22 mouse cellular contexts compared by ENCODE assay signal in the genomic region with DNA sequence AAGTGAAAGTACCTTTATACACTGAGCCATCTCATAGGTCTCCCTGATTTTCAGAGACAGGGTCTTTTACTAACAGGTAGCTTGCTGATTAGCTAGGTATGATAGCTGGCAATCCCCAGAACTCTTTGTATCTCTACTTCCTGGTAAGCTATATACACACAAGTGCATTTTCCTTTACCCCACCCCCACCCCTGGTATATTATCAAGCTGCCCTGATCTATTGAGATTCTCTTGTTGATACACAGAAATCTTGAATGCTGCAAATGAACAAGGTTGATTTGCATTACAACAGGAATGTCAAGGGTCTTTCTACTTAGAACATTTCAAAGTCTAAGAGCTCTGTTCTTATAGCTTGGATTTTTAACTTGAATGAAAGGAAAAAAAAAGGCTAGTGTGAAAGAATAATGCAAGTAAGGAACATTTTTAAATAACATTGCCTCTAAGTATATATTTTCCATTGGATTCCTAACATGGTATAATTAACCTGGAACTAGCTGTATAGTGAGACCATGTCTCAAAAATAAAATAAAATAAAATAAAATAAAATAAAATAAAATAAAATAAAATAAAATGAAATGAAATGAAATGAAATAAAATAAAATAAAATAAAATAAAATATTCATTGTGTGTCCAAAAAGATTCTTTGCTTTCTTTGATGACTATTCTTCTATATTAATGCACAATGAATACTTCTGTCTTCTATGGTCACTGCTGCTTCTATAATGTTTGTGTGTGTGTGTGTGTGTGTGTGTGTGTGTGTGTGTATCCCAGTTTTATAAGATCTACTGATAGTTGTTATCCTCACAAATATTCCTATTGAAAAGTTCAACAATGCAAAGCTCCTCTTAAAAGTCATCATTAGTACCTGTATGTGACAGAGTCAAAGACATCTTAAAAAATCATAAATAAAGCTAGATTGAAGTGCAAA.
A peak's percentile ranks its signal among the peaks of the same experiment; 100 is the strongest.
DNase-seq lines count a peak whose midpoint lies in the region; ATAC-seq and TF ChIP-seq lines count a peak whose summit lies in the region.
"Had no signal": no experiment of that assay in that cellular context is flagged by ENCODE, and none has a peak within 500 bp of the region (broad histone marks: within the 10 kb centered on the region; RNA-seq: fewer than 3 reads in every experiment).

No protein-coding gene starts in this region.

- H3K27ac ChIP-seq in forebrain, embryonic 11.5 days (ENCODE audit: low read depth, low read length), result no peak overlapping the region
- H3K27ac ChIP-seq in forebrain, postnatal 0 days (ENCODE audit: low read depth, low read length), result no peak overlapping the region
- no peak overlapping the region for H3K27ac ChIP-seq in midbrain, embryonic 11.5 days (ENCODE audit: low read depth, low read length)
- H3K27ac ChIP-seq in midbrain, embryonic 15.5 days, result no peak overlapping the region
- no peak overlapping the region for H3K27ac ChIP-seq in forebrain, embryonic 15.5 days (replicated peaks)
- H3K27ac ChIP-seq: embryonic facial prominence, embryonic 15.5 days; gastrocnemius, adult 2 months; hindbrain, embryonic 10.5 days had no signal

- peak; percentile 82 for ATAC-seq in forebrain, embryonic 11.5 days (replicated peaks; ENCODE audit: low FRiP score)
- ATAC-seq in forebrain, postnatal 0 days, result no peak
- ATAC-seq in midbrain, embryonic 11.5 days (ENCODE audit: low FRiP score), result peak; percentile 83
- no peak for ATAC-seq in midbrain, embryonic 15.5 days (replicated peaks)
- ATAC-seq in forebrain, embryonic 15.5 days (replicated peaks), result 0 out of 2 replicates have a peak, but pooled peaks have one; percentile 8
- ATAC-seq: intestine, embryonic 16.5 days had no signal

- H3K4me2 ChIP-seq in forebrain, embryonic 11.5 days (ENCODE audit: low read depth, low read length, severe bottlenecking), result no peak overlapping the region
- H3K4me2 ChIP-seq in forebrain, postnatal 0 days (ENCODE audit: low read depth), result no peak overlapping the region
- H3K4me2 ChIP-seq in midbrain, embryonic 11.5 days, result no peak overlapping the region
- H3K4me2 ChIP-seq in midbrain, embryonic 15.5 days, result no peak overlapping the region
- H3K4me2 ChIP-seq in forebrain, embryonic 15.5 days (replicated peaks), result no peak overlapping the region
- H3K4me2 ChIP-seq: embryonic facial prominence, embryonic 15.5 days; heart, embryonic 12.5 days had no signal

- no peak overlapping the region for H3K4me3 ChIP-seq in forebrain, embryonic 11.5 days (ENCODE audit: low read depth, low read length)
- H3K4me3 ChIP-seq in forebrain, postnatal 0 days (ENCODE audit: low read depth, low read length), result no peak overlapping the region
- no peak overlapping the region for H3K4me3 ChIP-seq in midbrain, embryonic 11.5 days (ENCODE audit: low read depth, low read length)
- H3K4me3 ChIP-seq in midbrain, embryonic 15.5 days, result no peak overlapping the region
- no peak overlapping the region for H3K4me3 ChIP-seq in forebrain, embryonic 15.5 days
- H3K4me3 ChIP-seq: embryonic facial prominence, embryonic 15.5 days; erythroblast, embryonic 14.5 days; gastrocnemius, adult 2 months; heart, embryonic 12.5 days; hindbrain, embryonic 10.5 days had no signal

- H3K9ac ChIP-seq in forebrain, embryonic 11.5 days (ENCODE audit: low read length), result no peak overlapping the region
- no peak overlapping the region for H3K9ac ChIP-seq in forebrain, postnatal 0 days
- no peak overlapping the region for H3K9ac ChIP-seq in midbrain, embryonic 11.5 days (ENCODE audit: low read length)
- H3K9ac ChIP-seq in midbrain, embryonic 15.5 days, result no peak overlapping the region
- no peak overlapping the region for H3K9ac ChIP-seq in forebrain, embryonic 15.5 days (replicated peaks)
- H3K9ac ChIP-seq: embryonic facial prominence, embryonic 15.5 days; heart, embryonic 12.5 days had no signal

- H3K36me3 ChIP-seq in forebrain, embryonic 11.5 days (ENCODE audit: control insufficient read depth, insufficient read depth, low read length), result no peaks in the 10 kb centered on the region
- no peaks in the 10 kb centered on the region for H3K36me3 ChIP-seq in forebrain, postnatal 0 days (ENCODE audit: insufficient read depth)
- no peaks in the 10 kb centered on the region for H3K36me3 ChIP-seq in midbrain, embryonic 11.5 days (ENCODE audit: control insufficient read depth, insufficient read depth, low read length)
- no peaks in the 10 kb centered on the region for H3K36me3 ChIP-seq in midbrain, embryonic 15.5 days (replicated peaks)
- H3K36me3 ChIP-seq in forebrain, embryonic 15.5 days, result no peaks in the 10 kb centered on the region
- H3K36me3 ChIP-seq: embryonic facial prominence, embryonic 15.5 days; heart, embryonic 12.5 days; hindbrain, embryonic 10.5 days had no signal

- TF ChIP-seq CTCF in forebrain, postnatal 0 days (IDR thresholded peaks at IDR 0.05; ENCODE audit: low read depth), result no peak

- DNase-seq in forebrain, embryonic 11.5 days (ENCODE audit: low spot score), result no peak
- no peak for DNase-seq in forebrain, postnatal 0 days
- peak; percentile 87 for DNase-seq in midbrain, embryonic 11.5 days (ENCODE audit: low spot score, missing footprints)
- DNase-seq in ZHBTc4 (ENCODE audit: low read depth, low spot score), result peak; percentile 1
- no peak for DNase-seq in retina, postnatal 1 day
- DNase-seq in cerebellum, postnatal 25 days, result no peak
- DNase-seq: adrenal gland, adult 8-10 months; adrenal gland, postnatal 36 days; cerebellum, adult 11-12 months; cerebellum, adult 9-10 months; cerebellum, postnatal 36 days; embryo, embryonic 11 days; gastrocnemius, adult 2 months; gastrocnemius, postnatal 25 days; kidney, adult 2 months had no signal

- no peaks in the 10 kb centered on the region for H3K4me1 ChIP-seq in forebrain, embryonic 11.5 days (replicated peaks; ENCODE audit: control insufficient read depth, insufficient read depth, low read length)
- H3K4me1 ChIP-seq in forebrain, postnatal 0 days (ENCODE audit: insufficient read depth), result no peaks in the 10 kb centered on the region
- no peaks in the 10 kb centered on the region; the same call in 1 of the 2 replicates for H3K4me1 ChIP-seq in midbrain, embryonic 11.5 days (ENCODE audit: control insufficient read depth, insufficient read depth, low read length)
- H3K4me1 ChIP-seq in midbrain, embryonic 15.5 days, result no peaks in the 10 kb centered on the region
- no peaks in the 10 kb centered on the region for H3K4me1 ChIP-seq in forebrain, embryonic 15.5 days
- H3K4me1 ChIP-seq: embryonic facial prominence, embryonic 15.5 days; heart, embryonic 12.5 days had no signal

- no peaks in the 10 kb centered on the region for H3K9me3 ChIP-seq in forebrain, embryonic 11.5 days (ENCODE audit: control insufficient read depth, low read length)
- no peaks in the 10 kb centered on the region for H3K9me3 ChIP-seq in forebrain, postnatal 0 days (ENCODE audit: low read length)
- no peaks in the 10 kb centered on the region for H3K9me3 ChIP-seq in midbrain, embryonic 11.5 days (ENCODE audit: control insufficient read depth, low read length)
- no peaks in the 10 kb centered on the region for H3K9me3 ChIP-seq in midbrain, embryonic 15.5 days
- H3K9me3 ChIP-seq in forebrain, embryonic 15.5 days, result no peaks in the 10 kb centered on the region
- H3K9me3 ChIP-seq: embryonic facial prominence, embryonic 15.5 days; heart, embryonic 12.5 days; hindbrain, embryonic 10.5 days had no signal

- no peaks in the 10 kb centered on the region for H3K27me3 ChIP-seq in forebrain, embryonic 11.5 days (ENCODE audit: control insufficient read depth, insufficient read depth, low read length)
- H3K27me3 ChIP-seq in forebrain, postnatal 0 days (ENCODE audit: insufficient read depth, low read length), result no peaks in the 10 kb centered on the region
- no peaks in the 10 kb centered on the region for H3K27me3 ChIP-seq in midbrain, embryonic 11.5 days (ENCODE audit: control insufficient read depth, insufficient read depth, low read length)
- no peaks in the 10 kb centered on the region for H3K27me3 ChIP-seq in midbrain, embryonic 15.5 days (replicated peaks)
- no peaks in the 10 kb centered on the region for H3K27me3 ChIP-seq in forebrain, embryonic 15.5 days
- H3K27me3 ChIP-seq: embryonic facial prominence, embryonic 15.5 days; heart, embryonic 12.5 days had no signal

Comparison
In these comparisons a context has a peak if more than half of its experiments do, and no peak if none do; other contexts are left out.
1. ATAC-seq: peak in forebrain, embryonic 11.5 days (single experiment), midbrain, embryonic 11.5 days (single experiment) and forebrain, embryonic 15.5 days (single experiment); none in forebrain, postnatal 0 days (single experiment) and midbrain, embryonic 15.5 days (single experiment).
2. DNase-seq: peak in midbrain, embryonic 11.5 days (single experiment) and ZHBTc4 (single experiment); none in forebrain, embryonic 11.5 days (single experiment), forebrain, postnatal 0 days (single experiment), retina, postnatal 1 day (single experiment) and cerebellum, postnatal 25 days (0 of 2).